Mouse (Mus musculus) limb, embryonic 12.5 days (tissue): Measurements from ENCODE around the gene Olfr618. TPM values are rescaled to one million over a fixed set of nuclear protein-coding genes. Genes with fewer than 3 reads are reported as not detected.

Experiments
- microRNA-seq: library from miRNA; unstranded; fragments of <30 nt; microRNA quantifications from one replicate; pipeline ENCODE4, GENCODE M21; 2017
- polyA plus RNA-seq: library from polyadenylated mRNA; unstranded; fragments of >200 nt; fragmentation: Nextera tagmentation; extraction: Ambion mirVana; gene quantifications from 2 replicates; pipeline ENCODE4 v1.2.1, GENCODE M21; 2016

Gene Olfr618
- polyA plus RNA-seq, 1 experiment from 2014 or later: not detected

Small RNA genes lying within 50 kb of the gene (microRNA-seq; reads per million reads assigned to microRNA genes)
- gene Gm26506: not detected

Other genes starting within 250 kb of the Olfr618 start
- gene Olfr600, start 240.4 kb upstream of the Olfr618 start, polyA plus RNA-seq: not detected in 2 replicates
- gene Olfr601, start 227.4 kb upstream of the Olfr618 start, polyA plus RNA-seq: not detected in 2 replicates
- gene Olfr603, start 203.9 kb upstream of the Olfr618 start, polyA plus RNA-seq: not detected in 2 replicates
- not detected in 2 replicates for gene Usp17lc, start 175.0 kb upstream of the Olfr618 start, polyA plus RNA-seq
- not detected in 2 replicates for gene Olfr605, start 144.7 kb upstream of the Olfr618 start, polyA plus RNA-seq
- gene Olfr606, start 141.1 kb upstream of the Olfr618 start, polyA plus RNA-seq: not detected in 2 replicates
- gene Olfr607, start 126.0 kb upstream of the Olfr618 start, polyA plus RNA-seq: not detected in 2 replicates
- gene Olfr608, start 120.2 kb upstream of the Olfr618 start, polyA plus RNA-seq: not detected in 2 replicates
- not detected in 2 replicates for gene Olfr609, start 92.0 kb upstream of the Olfr618 start, polyA plus RNA-seq
- not detected in 2 replicates for gene Olfr610, start 78.0 kb upstream of the Olfr618 start, polyA plus RNA-seq
- gene Olfr611, start 69.3 kb upstream of the Olfr618 start, polyA plus RNA-seq: not detected in 2 replicates
- not detected in 2 replicates for gene Olfr612, start 47.4 kb upstream of the Olfr618 start, polyA plus RNA-seq
- gene Olfr613, start 42.0 kb upstream of the Olfr618 start, polyA plus RNA-seq: not detected in 2 replicates
- gene Olfr615, start 34.0 kb upstream of the Olfr618 start, polyA plus RNA-seq: not detected in 2 replicates
- not detected in 2 replicates for gene Olfr616, start 21.0 kb upstream of the Olfr618 start, polyA plus RNA-seq
- gene Olfr617, start 17.0 kb upstream of the Olfr618 start, polyA plus RNA-seq: not detected in 2 replicates
- gene Olfr619, start 10.5 kb downstream of the Olfr618 start, polyA plus RNA-seq: not detected in 2 replicates
- not detected in 2 replicates for gene Olfr620, start 22.4 kb downstream of the Olfr618 start, polyA plus RNA-seq
- gene Olfr622, start 52.6 kb downstream of the Olfr618 start, polyA plus RNA-seq: not detected in 2 replicates
- not detected in 2 replicates for gene Olfr623, start 73.6 kb downstream of the Olfr618 start, polyA plus RNA-seq
- gene Olfr624, start 81.1 kb downstream of the Olfr618 start, polyA plus RNA-seq: 0.06 and 0.11 TPM in 2 replicates
- gene Olfr625-ps1, start 92.6 kb downstream of the Olfr618 start, polyA plus RNA-seq: not detected in 2 replicates
- gene Olfr243, start 124.6 kb downstream of the Olfr618 start, polyA plus RNA-seq: not detected in 2 replicates
- gene Olfr628, start 140.3 kb downstream of the Olfr618 start, polyA plus RNA-seq: not detected in 2 replicates
- gene Olfr629, start 154.8 kb downstream of the Olfr618 start, polyA plus RNA-seq: not detected in 2 replicates
- gene Olfr630, start 167.2 kb downstream of the Olfr618 start, polyA plus RNA-seq: not detected in 2 replicates
- not detected in 2 replicates for gene Olfr69, start 181.5 kb downstream of the Olfr618 start, polyA plus RNA-seq
- not detected in 2 replicates for gene Olfr68, start 189.6 kb downstream of the Olfr618 start, polyA plus RNA-seq
- not detected in 2 replicates for gene Olfr67, start 201.7 kb downstream of the Olfr618 start, polyA plus RNA-seq
- 836 and 850 TPM in 2 replicates for gene Hbb-bt, start 223.9 kb downstream of the Olfr618 start, polyA plus RNA-seq
- gene Hbb-bs, start 238.0 kb downstream of the Olfr618 start, polyA plus RNA-seq: 651 and 737 TPM in 2 replicates